Mouse (Mus musculus) kidney, postnatal 10 days (tissue): ENCODE measurements around the gene Nfam1.
"Not testable (repeated sequence)": the region's sequence is repeated elsewhere in the genome, so short reads cannot be mapped to it uniquely, and the experiment has no call there.

Experiments
- DNase-seq: peaks from one replicate; pipeline ENCODE4 v3.0.0; 2021; ENCODE audit warnings: mixed read lengths

Nfam1 gene

GRCm38 (mm10) chr15:83032981-83033541 lies at the start of gene Nfam1:
Gene Nfam1, minus strand, starts transcription at chr15:83033306.
- peak; percentile 55 for DNase-seq

GRCm38 (mm10) chr15:83075607-83076525 lies 42.8 kb upstream of the Nfam1 start:
- no peak for DNase-seq

- DNase-seq: no peak
Observed at GRCm38 (mm10) chr15:83074179-83074578, 41.1 kb upstream of the Nfam1 start.

GRCm38 (mm10) chr15:83071752-83072151 lies 38.6 kb upstream of the Nfam1 start:
- DNase-seq: no peak

- DNase-seq: peak; percentile 89
Observed at GRCm38 (mm10) chr15:83070942-83071341, 37.8 kb upstream of the Nfam1 start.

GRCm38 (mm10) chr15:83068270-83068669 lies 35.2 kb upstream of the Nfam1 start:
- DNase-seq: no peak

- DNase-seq: peak; percentile 69
Observed at GRCm38 (mm10) chr15:83065543-83065942, 32.4 kb upstream of the Nfam1 start.

- not testable (repeated sequence) for DNase-seq
Observed at GRCm38 (mm10) chr15:83062582-83062981, 29.5 kb upstream of the Nfam1 start.

GRCm38 (mm10) chr15:83061689-83062088 lies 28.6 kb upstream of the Nfam1 start:
- no peak for DNase-seq

- no peak for DNase-seq
Observed at GRCm38 (mm10) chr15:83059233-83059660, 26.1 kb upstream of the Nfam1 start.

- no peak for DNase-seq
Observed at GRCm38 (mm10) chr15:83057533-83057932, 24.4 kb upstream of the Nfam1 start.

GRCm38 (mm10) chr15:83056378-83057083 lies 23.4 kb upstream of the Nfam1 start:
- DNase-seq: peak; percentile 49

GRCm38 (mm10) chr15:83055569-83055968 lies 22.5 kb upstream of the Nfam1 start:
- no peak for DNase-seq

- DNase-seq: peak; percentile 64
Observed at GRCm38 (mm10) chr15:83053261-83053660, 20.2 kb upstream of the Nfam1 start.

- no peak for DNase-seq
Observed at GRCm38 (mm10) chr15:83052341-83053104, 19.4 kb upstream of the Nfam1 start.

GRCm38 (mm10) chr15:83046730-83047129 lies 13.6 kb upstream of the Nfam1 start:
- no peak for DNase-seq

GRCm38 (mm10) chr15:83046308-83046707 lies 13.2 kb upstream of the Nfam1 start:
- no peak for DNase-seq

- DNase-seq: not testable (repeated sequence)
Observed at GRCm38 (mm10) chr15:83045565-83045964, 12.5 kb upstream of the Nfam1 start.

GRCm38 (mm10) chr15:83043362-83043708 lies 10.2 kb upstream of the Nfam1 start:
- DNase-seq: no peak

GRCm38 (mm10) chr15:83042655-83043361 lies 9.7 kb upstream of the Nfam1 start:
- DNase-seq: no peak

- DNase-seq: peak; percentile 69
Observed at GRCm38 (mm10) chr15:83040156-83040555, 7.0 kb upstream of the Nfam1 start.

- no peak for DNase-seq
Observed at GRCm38 (mm10) chr15:83038812-83039211, 5.7 kb upstream of the Nfam1 start.
